22 mouse cellular contexts compared by ENCODE assay signal in the genomic region with DNA sequence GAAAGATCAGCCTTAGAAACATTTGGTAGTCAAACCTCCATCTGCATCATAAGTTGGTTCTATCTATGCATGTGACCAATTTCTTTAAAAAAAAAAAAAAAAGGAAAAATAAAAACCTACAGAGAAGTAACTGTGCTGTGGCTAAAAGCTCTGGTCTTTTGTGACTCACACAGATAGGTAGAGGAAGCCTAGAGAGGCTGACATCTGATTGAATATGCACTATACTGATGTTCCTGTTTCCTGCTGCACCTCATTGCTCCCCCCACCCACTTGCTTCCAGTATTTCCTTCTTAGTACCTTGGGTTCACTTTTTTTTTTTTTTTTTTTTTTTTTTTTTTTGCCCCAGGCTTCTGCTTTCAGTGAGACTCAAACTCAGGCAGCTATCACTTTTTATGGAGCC.
DNase-seq lines count a peak whose midpoint lies in the region; ATAC-seq lines count a peak whose summit lies in the region.
"Had no signal": no experiment of that assay in that cellular context is flagged by ENCODE, and none has a peak within 500 bp of the region (broad histone marks: within the 10 kb centered on the region; RNA-seq: fewer than 3 reads in every experiment).

No protein-coding gene starts in this region.

- no peak overlapping the region for H3K4me2 ChIP-seq in intestine, embryonic 16.5 days (ENCODE audit: low read depth, low read length)

- no peak overlapping the region for H3K4me3 ChIP-seq in intestine, embryonic 16.5 days (ENCODE audit: low read length)

- H3K4me1 ChIP-seq in intestine, embryonic 16.5 days (ENCODE audit: control insufficient read depth, insufficient read depth, low read length), result no peaks in the 10 kb centered on the region

- no peak overlapping the region for H3K27ac ChIP-seq in intestine, embryonic 16.5 days (ENCODE audit: low read length)

- no peak overlapping the region for H3K9ac ChIP-seq in intestine, embryonic 16.5 days (ENCODE audit: low read depth, low read length)

- no peaks in the 10 kb centered on the region for H3K27me3 ChIP-seq in intestine, embryonic 16.5 days (replicated peaks; ENCODE audit: control insufficient read depth, insufficient read depth, low read length)
- H3K27me3 ChIP-seq: CH12.LX had no signal

- ATAC-seq in common myeloid progenitor, adult 5-6 weeks (replicated peaks; ENCODE audit: low read depth, poor library complexity, severe bottlenecking), result 0 out of 2 replicates have a peak, but pooled peaks have one; percentile 45
- ATAC-seq in hematopoietic stem cell, adult 5-6 weeks (replicated peaks in 1 of 2; ENCODE audit: insufficient read depth in 1 of 2, low FRiP score in 2 of 2, low TSS enrichment in 1 of 2, low read depth in 1 of 2, poor library complexity in 2 of 2, severe bottlenecking in 2 of 2), result peak; percentile 58 to 65; a peak in 3 of 4 replicates
- no peak for ATAC-seq in intestine, embryonic 16.5 days
- ATAC-seq: activated CD4-positive, CD25-positive, alpha-beta regulatory T cell, adult 4 months; CD4-positive, CD25-positive, alpha-beta regulatory T cell, adult 4 months; Patski had no signal

- peak; percentile 0 for DNase-seq in MEL-GATA-1-ER (ENCODE audit: extremely low read depth, low read depth)
- no peak for DNase-seq in cerebellum, postnatal 4 days (ENCODE audit: low spot score in 2 of 2)
- DNase-seq in kidney, postnatal 10 days, result no peak
- DNase-seq: adrenal gland, adult 2 months; adrenal gland, adult 8-10 months; adrenal gland, postnatal 10 days; adrenal gland, postnatal 14 days; adrenal gland, postnatal 25 days; adrenal gland, postnatal 36 days; B cell, adult 2 months; cerebellum, adult 11 months; cerebellum, adult 11-12 months; cerebellum, adult 18-20 months; cerebellum, adult 2 months had no signal

- no peaks in the 10 kb centered on the region for H3K36me3 ChIP-seq in intestine, embryonic 16.5 days (ENCODE audit: control insufficient read depth, insufficient read depth, low read length)
- H3K36me3 ChIP-seq: G1E had no signal

- no peaks in the 10 kb centered on the region for H3K9me3 ChIP-seq in intestine, embryonic 16.5 days (ENCODE audit: control insufficient read depth, low read length)
- H3K9me3 ChIP-seq: G1E had no signal
